Mouse (Mus musculus): ENCODE data around the gene Smad6. TPM values are rescaled to one million over a fixed set of nuclear protein-coding genes. Genes with fewer than 3 reads are reported as not detected.

Smad6 gene
- polyA plus RNA-seq, 1 experiment from 2014 or later = 19.3 TPM

GRCm38 (mm10) chr9:64049471-64050380 lies 27.9 kb upstream of the Smad6 start:
- no peaks in the 10 kb centered on the region for H3K27me3 ChIP-seq (replicated peaks)
- ATAC-seq (ENCODE audit: extremely low read depth, insufficient number of reproducible peaks, low FRiP score, low TSS enrichment) = peak; percentile 67
- 12% methylated on average over 32 of the region's 32 CpGs for WGBS
- peak overlapping the region; percentile 49 for H3K4me3 ChIP-seq
- H3K36me3 ChIP-seq = no peaks in the 10 kb centered on the region
- peak overlapping the region; percentile 88 for H3K27ac ChIP-seq (replicated peaks)
- H3K4me2 ChIP-seq = peak overlapping the region; percentile 71
- peak overlapping the region; percentile 75 for H3K9ac ChIP-seq
- no peaks in the 10 kb centered on the region for H3K9me3 ChIP-seq
- H3K4me1 ChIP-seq = peaks cover 92% of the 10 kb centered on the region

GRCm38 (mm10) chr9:64045117-64045890 lies 23.4 kb upstream of the Smad6 start:
- Histone ChIP-seq H3K4me3 (0 out of 2 replicates have a peak overlapping the region, but pooled peaks have one; percentile 2), H3K36me3 (no peaks in the 10 kb centered on the region), H3K9me3 (no peaks in the 10 kb centered on the region), H3K9ac (peak overlapping the region; percentile 67), H3K27ac (replicated peaks) (peak overlapping the region; percentile 98), H3K27me3 (replicated peaks) (no peaks in the 10 kb centered on the region), H3K4me2 (peak overlapping the region; percentile 51), H3K4me1 (peaks cover 94% of the 10 kb centered on the region)
- peak; percentile 89 for ATAC-seq (ENCODE audit: extremely low read depth, insufficient number of reproducible peaks, low FRiP score, low TSS enrichment)
- 4% methylated on average over 14 of the region's 14 CpGs for WGBS

- WGBS = 25% methylated on average over 8 of the region's 8 CpGs
- Histone ChIP-seq H3K4me3 (no peak overlapping the region), H3K9ac (peak overlapping the region; percentile 61), H3K27ac (replicated peaks) (peak overlapping the region; percentile 98), H3K4me1 (peaks cover 84% of the 10 kb centered on the region), H3K36me3 (no peaks in the 10 kb centered on the region), H3K27me3 (replicated peaks) (no peaks in the 10 kb centered on the region), H3K4me2 (peak overlapping the region; percentile 51), H3K9me3 (no peaks in the 10 kb centered on the region)
- no peak for ATAC-seq (ENCODE audit: extremely low read depth, insufficient number of reproducible peaks, low FRiP score, low TSS enrichment)
Measured at GRCm38 (mm10) chr9:64044343-64044742, 22.5 kb upstream of the Smad6 start.

- Histone ChIP-seq H3K4me1 (peaks cover 70% of the 10 kb centered on the region), H3K36me3 (no peaks in the 10 kb centered on the region), H3K4me2 (no peak overlapping the region), H3K9me3 (no peaks in the 10 kb centered on the region), H3K27ac (replicated peaks) (peak overlapping the region; percentile 98; the same call in 1 of the 2 replicates), H3K27me3 (replicated peaks) (no peaks in the 10 kb centered on the region), H3K4me3 (no peak overlapping the region), H3K9ac (no peak overlapping the region)
- WGBS = 65% methylated on average over 4 of the region's 4 CpGs
- ATAC-seq (ENCODE audit: extremely low read depth, insufficient number of reproducible peaks, low FRiP score, low TSS enrichment) = no peak
Measured at GRCm38 (mm10) chr9:64042911-64043310, 21.1 kb upstream of the Smad6 start.

GRCm38 (mm10) chr9:64042216-64042615 lies 20.4 kb upstream of the Smad6 start:
- 84% methylated on average over 8 of the region's 8 CpGs for WGBS
- H3K4me1 ChIP-seq = peaks cover 63% of the 10 kb centered on the region

GRCm38 (mm10) chr9:64029908-64030631 lies 8.2 kb upstream of the Smad6 start:
- Histone ChIP-seq H3K4me1 (peaks cover 22% of the 10 kb centered on the region), H3K4me2 (no peak overlapping the region), H3K4me3 (no peak overlapping the region), H3K27ac (replicated peaks) (peak overlapping the region; percentile 36), H3K9me3 (no peaks in the 10 kb centered on the region), H3K27me3 (replicated peaks) (no peaks in the 10 kb centered on the region), H3K9ac (no peak overlapping the region), H3K36me3 (no peaks in the 10 kb centered on the region)
- ATAC-seq (ENCODE audit: extremely low read depth, insufficient number of reproducible peaks, low FRiP score, low TSS enrichment) = no peak
- 65% methylated on average over 6 of the region's 6 CpGs for WGBS

More at GRCm38 (mm10) chr9:64042216-64042615, 20.4 kb upstream of the Smad6 start:
- no peak overlapping the region for H3K27ac ChIP-seq (replicated peaks)
- no peak for ATAC-seq (ENCODE audit: extremely low read depth, insufficient number of reproducible peaks, low FRiP score, low TSS enrichment)
- H3K27me3 ChIP-seq (replicated peaks) = no peaks in the 10 kb centered on the region
- no peaks in the 10 kb centered on the region for H3K9me3 ChIP-seq
- H3K36me3 ChIP-seq = no peaks in the 10 kb centered on the region
- H3K9ac ChIP-seq = no peak overlapping the region
- H3K4me2 ChIP-seq = no peak overlapping the region
- H3K4me3 ChIP-seq = no peak overlapping the region

GRCm38 (mm10) chr9:64025565-64025964 lies 3.7 kb upstream of the Smad6 start:
- H3K27me3 ChIP-seq (replicated peaks) = no peaks in the 10 kb centered on the region
- H3K9me3 ChIP-seq = no peaks in the 10 kb centered on the region
- H3K27ac ChIP-seq (replicated peaks) = no peak overlapping the region; the same call in 1 of the 2 replicates
- H3K36me3 ChIP-seq = no peaks in the 10 kb centered on the region
- no peak overlapping the region for H3K4me2 ChIP-seq
- 5% methylated on average over 3 of the region's 3 CpGs for WGBS
- H3K9ac ChIP-seq = peak overlapping the region; percentile 42; the same call in 1 of the 2 replicates
- ATAC-seq (ENCODE audit: extremely low read depth, insufficient number of reproducible peaks, low FRiP score, low TSS enrichment) = no peak
- peaks cover 33% of the 10 kb centered on the region for H3K4me1 ChIP-seq
- H3K4me3 ChIP-seq = no peak overlapping the region

- no peak for ATAC-seq (ENCODE audit: extremely low read depth, insufficient number of reproducible peaks, low FRiP score, low TSS enrichment)
- 18% methylated on average over 2 of the region's 2 CpGs for WGBS
- Histone ChIP-seq H3K27me3 (replicated peaks) (no peaks in the 10 kb centered on the region), H3K4me3 (no peak overlapping the region), H3K9ac (peak overlapping the region; percentile 42; the same call in 1 of the 2 replicates), H3K4me2 (no peak overlapping the region), H3K9me3 (no peaks in the 10 kb centered on the region), H3K27ac (replicated peaks) (no peak overlapping the region; the same call in 1 of the 2 replicates), H3K36me3 (peaks cover 3% of the 10 kb centered on the region), H3K4me1 (peaks cover 29% of the 10 kb centered on the region)
Measured at GRCm38 (mm10) chr9:64024976-64025375, 3.1 kb upstream of the Smad6 start.

- peak overlapping the region; percentile 98 for H3K4me2 ChIP-seq
- no peaks in the 10 kb centered on the region for H3K27me3 ChIP-seq (replicated peaks)
- peak overlapping the region; percentile 93 for H3K4me3 ChIP-seq
- H3K4me1 ChIP-seq = peaks cover 43% of the 10 kb centered on the region
- peaks cover 20% of the 10 kb centered on the region for H3K36me3 ChIP-seq
- no peaks in the 10 kb centered on the region for H3K9me3 ChIP-seq
- peak; percentile 74 for ATAC-seq (ENCODE audit: extremely low read depth, insufficient number of reproducible peaks, low FRiP score, low TSS enrichment)
- under 1% methylated on average over 53 of the region's 54 CpGs for WGBS
- peak overlapping the region; percentile 90 for H3K9ac ChIP-seq
- H3K27ac ChIP-seq (replicated peaks) = peak overlapping the region; percentile 99
Measured at GRCm38 (mm10) chr9:64022562-64023366, 905 bp upstream of the Smad6 start.

GRCm38 (mm10) chr9:64021319-64021850 lies 474 bp downstream of the Smad6 start:
- peak overlapping the region; percentile 98 for H3K4me2 ChIP-seq
- H3K9me3 ChIP-seq = no peaks in the 10 kb centered on the region
- under 1% methylated on average over 32 of the region's 32 CpGs for WGBS
- H3K27me3 ChIP-seq (replicated peaks) = no peaks in the 10 kb centered on the region
- peaks cover 50% of the 10 kb centered on the region for H3K4me1 ChIP-seq
- H3K27ac ChIP-seq (replicated peaks) = peak overlapping the region; percentile 99
- peak overlapping the region; percentile 93 for H3K4me3 ChIP-seq
- no peak for ATAC-seq (ENCODE audit: extremely low read depth, insufficient number of reproducible peaks, low FRiP score, low TSS enrichment)
- H3K9ac ChIP-seq = peak overlapping the region; percentile 100
- H3K36me3 ChIP-seq = peaks cover 23% of the 10 kb centered on the region

Data from heart, embryonic 13.5 days (tissue).